Mouse (Mus musculus) megakaryocyte, embryonic 14.5 days (primary cell): ENCODE results near the gene Kdelc1.

Experiments used
- FLI1 ChIP-seq: IDR thresholded peaks from 2 replicates; pipeline ENCODE4 v1.6.1; 2012; ENCODE audit warnings: low read length, inconsistent platforms, mixed read lengths
- GATA1 ChIP-seq: IDR thresholded peaks from 3 replicates; pipeline ENCODE4 v1.6.1; 2012; ENCODE audit warnings: mixed read lengths, low read length, inconsistent platforms, borderline replicate concordance

GRCm38 (mm10) chr1:44155287-44155686, 36.7 kb upstream of the Kdelc1 start:
- no peak for TF ChIP-seq GATA1
- TF ChIP-seq FLI1: no peak
